Mouse (Mus musculus) intestine, embryonic 14.5 days (tissue): ENCODE measurements at regions not wholly inside any gene's neighbourhood (a gene's known extent, or its start where the extent isn't known, plus 50 kb on each side); places are given as distances from the start of the nearest gene placed in this dataset.
A peak's percentile ranks its signal among the peaks of the same experiment; 100 is the strongest.

Source experiments
- ATAC-seq: fragments of 200-750 bp; cut with Nextera tagmentation; replicated peaks from 2 replicates; pipeline ENCODE4 v1.8.0; 2017; ENCODE audit warnings: low read depth, moderate number of reproducible peaks, moderate TSS enrichment, moderate library complexity; ENCODE audit not compliant: low FRiP score, low TSS enrichment
- DNase-seq: peaks from one replicate; pipeline ENCODE4 v3.0.0-alpha.2; 2018; ENCODE audit warnings: low spot score
- H3K27ac ChIP-seq: fragments of 300-500 bp; sonication (generic); 2 replicates; pipeline ENCODE4 v1.5.1; 2014; ENCODE audit warnings: low read depth, mild to moderate bottlenecking, control low read depth
- H3K27me3 ChIP-seq: fragments of 300-500 bp; sonication (generic); replicated peaks from 2 replicates; pipeline ENCODE4 v1.6.1; 2014; ENCODE audit warnings: low read length, control low read depth; ENCODE audit not compliant: control insufficient read depth, insufficient read depth
- H3K36me3 ChIP-seq: fragments of 300-500 bp; sonication (generic); 2 replicates; pipeline ENCODE4 v1.6.1; 2014; ENCODE audit warnings: low read length, control low read depth; ENCODE audit not compliant: control insufficient read depth, insufficient read depth
- H3K4me1 ChIP-seq: fragments of 300-500 bp; sonication (generic); replicated peaks from 2 replicates; pipeline ENCODE4 v1.6.1; 2014; ENCODE audit warnings: low read length, control low read depth, mixed read lengths; ENCODE audit not compliant: control insufficient read depth, insufficient read depth
- H3K4me2 ChIP-seq: fragments of 300-500 bp; sonication (generic); 2 replicates; pipeline ENCODE4 v1.6.1; 2014; ENCODE audit warnings: low read length
- H3K4me3 ChIP-seq: fragments of 300-500 bp; sonication (generic); 2 replicates; pipeline ENCODE4 v1.5.1; 2014; ENCODE audit warnings: low read depth, low read length, control low read depth, mixed read lengths
- H3K9ac ChIP-seq: fragments of 300-500 bp; sonication (generic); 2 replicates; pipeline ENCODE4 v1.6.1; 2014; ENCODE audit warnings: mild to moderate bottlenecking, low read length
- H3K9me3 ChIP-seq: fragments of 300-500 bp; sonication (generic); 2 replicates; pipeline ENCODE4 v1.6.1; 2016; ENCODE audit warnings: low read length, control low read depth; ENCODE audit not compliant: control insufficient read depth
- WGBS: fragments of 180-500 bp; shearing (Covaris S2); extraction: QIAGEN DNeasy Blood & Tissue Kit; methylation state at CpG from one replicate; pipeline ENCODE4 v1.1.7; 2014; 5-methylcytosine and 5-hydroxymethylcytosine counted together

DNA sequence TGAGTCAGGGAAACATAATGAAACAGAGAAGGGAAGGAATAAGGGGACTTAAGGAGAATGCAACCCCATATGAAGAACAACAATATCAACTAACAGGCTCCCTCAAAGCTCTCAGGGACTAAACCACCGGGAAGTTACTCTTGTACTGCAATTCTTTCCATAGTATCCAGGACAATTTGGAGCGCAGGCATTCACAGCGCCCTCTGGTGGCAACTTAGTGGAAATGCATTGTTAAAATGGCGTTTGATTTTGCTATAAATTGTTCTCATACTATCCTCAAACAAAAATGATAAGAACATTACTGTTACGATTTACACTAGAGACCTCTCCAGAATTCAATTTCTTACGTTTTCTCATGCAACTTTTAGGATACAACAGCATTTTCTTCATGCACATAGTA lies 1126.1 kb downstream of the Pcdh9 start:
- no peak for ATAC-seq
- H3K4me1 ChIP-seq = no peaks in the 10 kb centered on the region
- no peak overlapping the region for H3K4me2 ChIP-seq
- H3K9me3 ChIP-seq = no peaks in the 10 kb centered on the region
- DNase-seq = no peak
- H3K9ac ChIP-seq = no peak overlapping the region
- WGBS = 29% methylated on average over 6 of the region's 6 CpGs
- H3K36me3 ChIP-seq = no peaks in the 10 kb centered on the region
- H3K27me3 ChIP-seq = no peaks in the 10 kb centered on the region
- H3K4me3 ChIP-seq = no peak overlapping the region
- no peak overlapping the region for H3K27ac ChIP-seq

GRCm38 (mm10) chr14:92754676-92755075 lies 1135.8 kb downstream of the Pcdh9 start:
- no peaks in the 10 kb centered on the region for H3K27me3 ChIP-seq
- no peaks in the 10 kb centered on the region for H3K36me3 ChIP-seq
- no peak for DNase-seq
- WGBS = 55% methylated on average over 9 of the region's 9 CpGs
- H3K9ac ChIP-seq = no peak overlapping the region
- H3K27ac ChIP-seq = no peak overlapping the region
- no peak for ATAC-seq
- H3K9me3 ChIP-seq = no peaks in the 10 kb centered on the region
- H3K4me3 ChIP-seq = no peak overlapping the region
- no peaks in the 10 kb centered on the region for H3K4me1 ChIP-seq
- H3K4me2 ChIP-seq = no peak overlapping the region

- no peaks in the 10 kb centered on the region for H3K4me1 ChIP-seq
- H3K27me3 ChIP-seq = no peaks in the 10 kb centered on the region
- H3K27ac ChIP-seq = no peak overlapping the region
- no peak for ATAC-seq
- no peaks in the 10 kb centered on the region for H3K36me3 ChIP-seq
- no peak overlapping the region for H3K4me3 ChIP-seq
- no peak overlapping the region for H3K9ac ChIP-seq
- 56% methylated on average over 2 of the region's 2 CpGs for WGBS
- no peak overlapping the region for H3K4me2 ChIP-seq
- H3K9me3 ChIP-seq = no peaks in the 10 kb centered on the region
- no peak for DNase-seq
These were observed 1172.8 kb downstream of the Pcdh9 start for GRCm38 (mm10) chr14:92717666-92718065.

- H3K9me3 ChIP-seq = no peaks in the 10 kb centered on the region
- no peaks in the 10 kb centered on the region for H3K36me3 ChIP-seq
- no peak overlapping the region for H3K9ac ChIP-seq
- whole genome bisulfite sequencing = 85% methylated on average over 1 of the region's 1 CpGs
- no peak overlapping the region for H3K4me3 ChIP-seq
- DNase-seq (no peak), ATAC-seq (no peak)
- no peaks in the 10 kb centered on the region for H3K4me1 ChIP-seq
- no peak overlapping the region for H3K27ac ChIP-seq
- no peak overlapping the region for H3K4me2 ChIP-seq
- no peaks in the 10 kb centered on the region for H3K27me3 ChIP-seq
These were observed 1202.3 kb downstream of the Pcdh9 start for GRCm38 (mm10) chr14:92688151-92688550.

DNA sequence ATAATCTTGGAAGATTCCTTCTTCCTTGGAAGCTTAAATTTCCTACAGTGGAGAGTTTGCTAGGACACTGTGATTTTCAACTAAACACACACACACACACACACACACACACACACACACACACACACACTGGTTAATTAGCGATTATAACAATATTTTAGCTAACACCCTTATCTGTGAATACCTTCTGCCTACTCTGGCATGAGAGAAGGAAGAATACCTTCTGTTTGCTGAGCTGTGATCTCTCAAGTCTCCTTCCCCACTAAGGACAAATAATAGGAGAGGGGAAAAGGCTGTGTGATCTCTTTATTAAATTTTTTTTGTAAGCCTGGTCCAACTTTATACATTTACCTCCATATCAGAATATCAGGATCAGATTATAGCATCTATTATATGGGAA lies 1203.4 kb downstream of the Pcdh9 start:
- Histone ChIP-seq H3K9ac (no peak overlapping the region), H3K27me3 (no peaks in the 10 kb centered on the region), H3K36me3 (no peaks in the 10 kb centered on the region), H3K4me2 (no peak overlapping the region), H3K9me3 (no peaks in the 10 kb centered on the region), H3K4me1 (no peaks in the 10 kb centered on the region), H3K27ac (no peak overlapping the region), H3K4me3 (no peak overlapping the region)
- WGBS = 60% methylated on average over 1 of the region's 1 CpGs
- ATAC-seq (no peak), DNase-seq (no peak)

GRCm38 (mm10) chr14:92678845-92679499 lies 1211.5 kb downstream of the Pcdh9 start:
- H3K9ac ChIP-seq = no peak overlapping the region
- no peak overlapping the region for H3K4me2 ChIP-seq
- peak; percentile 60 for ATAC-seq
- DNase-seq = no peak
- H3K27me3 ChIP-seq = no peaks in the 10 kb centered on the region
- no peaks in the 10 kb centered on the region for H3K4me1 ChIP-seq
- H3K4me3 ChIP-seq = no peak overlapping the region
- H3K9me3 ChIP-seq = no peaks in the 10 kb centered on the region
- H3K27ac ChIP-seq = no peak overlapping the region
- 59% methylated on average over 4 of the region's 4 CpGs for WGBS
- no peaks in the 10 kb centered on the region for H3K36me3 ChIP-seq

DNA sequence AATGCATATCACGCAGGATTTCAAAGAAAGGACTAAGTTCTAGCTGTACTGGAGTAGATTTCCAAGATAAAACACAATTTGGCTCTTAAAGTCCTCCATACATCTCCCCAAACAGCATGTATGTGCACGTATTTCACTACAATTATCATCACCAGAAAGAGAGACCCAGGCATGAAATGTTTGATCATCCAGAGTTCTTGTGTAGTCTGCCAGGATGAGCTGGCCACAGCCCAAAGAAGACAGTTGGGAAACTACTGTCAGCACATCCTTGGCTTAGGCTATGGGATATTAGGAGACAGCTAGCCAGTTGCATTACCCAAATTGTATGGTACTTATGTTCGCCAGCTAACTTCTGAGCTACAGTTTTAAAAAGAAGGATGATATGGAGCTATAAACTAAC lies 1216.3 kb downstream of the Pcdh9 start:
- 91% methylated on average over 3 of the region's 3 CpGs for whole genome bisulfite sequencing
- no peak overlapping the region for H3K4me2 ChIP-seq
- H3K27ac ChIP-seq = no peak overlapping the region
- ATAC-seq (no peak), DNase-seq (no peak)
- H3K9me3 ChIP-seq = no peaks in the 10 kb centered on the region
- no peak overlapping the region for H3K4me3 ChIP-seq
- H3K4me1 ChIP-seq = no peaks in the 10 kb centered on the region
- no peaks in the 10 kb centered on the region for H3K36me3 ChIP-seq
- H3K27me3 ChIP-seq = no peaks in the 10 kb centered on the region
- H3K9ac ChIP-seq = no peak overlapping the region
